Mouse (Mus musculus) liver, embryonic 14.5 days (tissue): ENCODE measurements around the gene Plpp2.

Source experiments
- CTCF ChIP-seq: IDR thresholded peaks from 2 replicates; pipeline ENCODE4 v1.5.1; 2016; ENCODE audit warnings: antibody characterized with exemption, low read depth, control low read depth
- EP300 ChIP-seq: IDR thresholded peaks from 2 replicates; pipeline ENCODE4 v1.6.1; 2016; ENCODE audit warnings: antibody characterized with exemption, low read depth

GRCm38 (mm10) chr10:79574350-79574749, 40.8 kb upstream of the Plpp2 start:
- TF ChIP-seq CTCF: no peak
- no peak for TF ChIP-seq EP300
